Mouse (Mus musculus): Measurements from ENCODE around the gene Vegfb. TPM values are rescaled to one million over a fixed set of nuclear protein-coding genes. Genes with fewer than 3 reads are reported as not detected.
A peak's percentile ranks its signal among the peaks of the same experiment; 100 is the strongest.

Vegfb gene
- polyA plus RNA-seq, 1 experiment from 2014 or later: 43.9 TPM

GRCm38 (mm10) chr19:7013984-7014383, 26.5 kb upstream of the Vegfb start:
- ATAC-seq (ENCODE audit: low read depth) (no peak), DNase-seq (ENCODE audit: low spot score) (no peak)
- Histone ChIP-seq H3K9ac (ENCODE audit: low read depth, low read length) (no peak overlapping the region), H3K4me1 (ENCODE audit: control insufficient read depth, insufficient read depth, low read length) (no peaks in the 10 kb centered on the region), H3K27ac (replicated peaks; ENCODE audit: low read depth, low read length) (no peak overlapping the region), H3K4me2 (ENCODE audit: low read depth, low read length) (no peak overlapping the region), H3K27me3 (replicated peaks; ENCODE audit: control insufficient read depth, insufficient read depth, low read length) (no peaks in the 10 kb centered on the region), H3K4me3 (ENCODE audit: low read depth, low read length) (no peak overlapping the region), H3K36me3 (ENCODE audit: control insufficient read depth, insufficient read depth, low read length) (peaks cover 6% of the 10 kb centered on the region; the same call in 1 of the 2 replicates), H3K9me3 (ENCODE audit: control insufficient read depth, low read length) (no peaks in the 10 kb centered on the region)
- WGBS: 81% methylated on average over 8 of the region's 9 CpGs

GRCm38 (mm10) chr19:7012426-7012825, 25.0 kb upstream of the Vegfb start:
- H3K36me3 ChIP-seq (ENCODE audit: control insufficient read depth, insufficient read depth, low read length): 0 out of 2 replicates have a peak, but pooled peaks cover 6% of the 10 kb centered on the region
- ATAC-seq (ENCODE audit: low read depth) (no peak), DNase-seq (ENCODE audit: low spot score) (no peak)
- WGBS: 79% methylated on average over 4 of the region's 4 CpGs
- H3K27ac ChIP-seq (replicated peaks; ENCODE audit: low read depth, low read length): no peak overlapping the region
- no peak overlapping the region for H3K4me2 ChIP-seq (ENCODE audit: low read depth, low read length)
- no peaks in the 10 kb centered on the region for H3K9me3 ChIP-seq (ENCODE audit: control insufficient read depth, low read length)
- H3K9ac ChIP-seq (ENCODE audit: low read depth, low read length): no peak overlapping the region
- H3K4me1 ChIP-seq (ENCODE audit: control insufficient read depth, insufficient read depth, low read length): no peaks in the 10 kb centered on the region
- no peaks in the 10 kb centered on the region for H3K27me3 ChIP-seq (replicated peaks; ENCODE audit: control insufficient read depth, insufficient read depth, low read length)
- H3K4me3 ChIP-seq (ENCODE audit: low read depth, low read length): no peak overlapping the region

GRCm38 (mm10) chr19:7006892-7007593, 19.6 kb upstream of the Vegfb start:
- H3K4me1 ChIP-seq (ENCODE audit: control insufficient read depth, insufficient read depth, low read length): no peaks in the 10 kb centered on the region
- no peaks in the 10 kb centered on the region for H3K36me3 ChIP-seq (ENCODE audit: control insufficient read depth, insufficient read depth, low read length)
- no peak overlapping the region for H3K9ac ChIP-seq (ENCODE audit: low read depth, low read length)
- no peak overlapping the region for H3K4me3 ChIP-seq (ENCODE audit: low read depth, low read length)
- no peak overlapping the region for H3K27ac ChIP-seq (replicated peaks; ENCODE audit: low read depth, low read length)
- H3K9me3 ChIP-seq (ENCODE audit: control insufficient read depth, low read length): no peaks in the 10 kb centered on the region
- DNase-seq (ENCODE audit: low spot score) (no peak), ATAC-seq (ENCODE audit: low read depth) (no peak; the same call in 1 of the 2 replicates)
- WGBS: 79% methylated on average over 9 of the region's 9 CpGs
- no peak overlapping the region for H3K4me2 ChIP-seq (ENCODE audit: low read depth, low read length)
- no peaks in the 10 kb centered on the region for H3K27me3 ChIP-seq (replicated peaks; ENCODE audit: control insufficient read depth, insufficient read depth, low read length)

- peaks cover 21% of the 10 kb centered on the region for H3K36me3 ChIP-seq (ENCODE audit: control insufficient read depth, insufficient read depth, low read length)
- H3K9ac ChIP-seq (ENCODE audit: low read depth, low read length): no peak overlapping the region
- H3K27me3 ChIP-seq (replicated peaks; ENCODE audit: control insufficient read depth, insufficient read depth, low read length): no peaks in the 10 kb centered on the region
- DNase-seq (ENCODE audit: low spot score) (no peak), ATAC-seq (ENCODE audit: low read depth) (no peak)
- no peak overlapping the region for H3K4me3 ChIP-seq (ENCODE audit: low read depth, low read length)
- peaks cover 16% of the 10 kb centered on the region; the same call in 1 of the 2 replicates for H3K4me1 ChIP-seq (ENCODE audit: control insufficient read depth, insufficient read depth, low read length)
- no peak overlapping the region for H3K4me2 ChIP-seq (ENCODE audit: low read depth, low read length)
- 91% methylated on average over 19 of the region's 19 CpGs for WGBS
- H3K9me3 ChIP-seq (ENCODE audit: control insufficient read depth, low read length): no peaks in the 10 kb centered on the region
- H3K27ac ChIP-seq (replicated peaks; ENCODE audit: low read depth, low read length): no peak overlapping the region
Measured at GRCm38 (mm10) chr19:6999360-7000063, 12.1 kb upstream of the Vegfb start.

GRCm38 (mm10) chr19:6997721-6998290, 10.4 kb upstream of the Vegfb start:
- Histone ChIP-seq H3K9ac (ENCODE audit: low read depth, low read length) (no peak overlapping the region), H3K27me3 (replicated peaks; ENCODE audit: control insufficient read depth, insufficient read depth, low read length) (no peaks in the 10 kb centered on the region), H3K4me2 (ENCODE audit: low read depth, low read length) (no peak overlapping the region), H3K4me3 (ENCODE audit: low read depth, low read length) (no peak overlapping the region), H3K36me3 (ENCODE audit: control insufficient read depth, insufficient read depth, low read length) (peaks cover 21% of the 10 kb centered on the region), H3K9me3 (ENCODE audit: control insufficient read depth, low read length) (no peaks in the 10 kb centered on the region), H3K27ac (replicated peaks; ENCODE audit: low read depth, low read length) (no peak overlapping the region), H3K4me1 (ENCODE audit: control insufficient read depth, insufficient read depth, low read length) (peaks cover 22% of the 10 kb centered on the region; the same call in 1 of the 2 replicates)
- ATAC-seq (ENCODE audit: low read depth) (no peak), DNase-seq (ENCODE audit: low spot score) (no peak)
- 78% methylated on average over 9 of the region's 9 CpGs for WGBS

GRCm38 (mm10) chr19:6996006-6996405, 8.6 kb upstream of the Vegfb start, which contains the start of the genes Nudt22 and Trpt1:
Gene Nudt22 (minus strand): TSS chr19:6996117.
Gene Trpt1 (plus strand): TSS chr19:6996131.
- Histone ChIP-seq H3K9ac (ENCODE audit: low read depth, low read length) (peak within 1 kb of the TSS; percentile 72), H3K27ac (replicated peaks; ENCODE audit: low read depth, low read length) (no peak within 1 kb of the TSS), H3K27me3 (replicated peaks; ENCODE audit: control insufficient read depth, insufficient read depth, low read length) (no peaks in the 10 kb centered on the region), H3K4me3 (ENCODE audit: low read depth, low read length) (peak within 1 kb of the TSS; percentile 50), H3K4me2 (ENCODE audit: low read depth, low read length) (peak within 1 kb of the TSS; percentile 70), H3K9me3 (ENCODE audit: control insufficient read depth, low read length) (no peaks in the 10 kb centered on the region), H3K36me3 (ENCODE audit: control insufficient read depth, insufficient read depth, low read length) (peaks cover 21% of the 10 kb centered on the region), H3K4me1 (ENCODE audit: control insufficient read depth, insufficient read depth, low read length) (peaks cover 29% of the 10 kb centered on the region; the same call in 1 of the 2 replicates)
- 1% methylated on average over 23 of the region's 24 CpGs for WGBS
- DNase-seq (ENCODE audit: low spot score) (peak; percentile 95), ATAC-seq (ENCODE audit: low read depth) (peak; percentile 80)

- Histone ChIP-seq H3K4me2 (ENCODE audit: low read depth, low read length) (peak overlapping the region; percentile 70), H3K27ac (replicated peaks; ENCODE audit: low read depth, low read length) (no peak overlapping the region), H3K9me3 (ENCODE audit: control insufficient read depth, low read length) (no peaks in the 10 kb centered on the region), H3K36me3 (ENCODE audit: control insufficient read depth, insufficient read depth, low read length) (peaks cover 21% of the 10 kb centered on the region), H3K4me3 (ENCODE audit: low read depth, low read length) (peak overlapping the region; percentile 50), H3K9ac (ENCODE audit: low read depth, low read length) (peak overlapping the region; percentile 72), H3K27me3 (replicated peaks; ENCODE audit: control insufficient read depth, insufficient read depth, low read length) (no peaks in the 10 kb centered on the region), H3K4me1 (ENCODE audit: control insufficient read depth, insufficient read depth, low read length) (peaks cover 29% of the 10 kb centered on the region; the same call in 1 of the 2 replicates)
- 53% methylated on average over 17 of the region's 21 CpGs for WGBS
- ATAC-seq (ENCODE audit: low read depth) (no peak; the same call in 1 of the 2 replicates), DNase-seq (ENCODE audit: low spot score) (no peak)
Measured at GRCm38 (mm10) chr19:6995255-6995991, 8.0 kb upstream of the Vegfb start.

- Histone ChIP-seq H3K27ac (replicated peaks; ENCODE audit: low read depth, low read length) (no peak overlapping the region), H3K9me3 (ENCODE audit: control insufficient read depth, low read length) (no peaks in the 10 kb centered on the region), H3K4me3 (ENCODE audit: low read depth, low read length) (no peak overlapping the region), H3K36me3 (ENCODE audit: control insufficient read depth, insufficient read depth, low read length) (peaks cover 13% of the 10 kb centered on the region), H3K27me3 (replicated peaks; ENCODE audit: control insufficient read depth, insufficient read depth, low read length) (no peaks in the 10 kb centered on the region), H3K4me2 (ENCODE audit: low read depth, low read length) (0 out of 2 replicates have a peak overlapping the region, but pooled peaks have one; percentile 70), H3K9ac (ENCODE audit: low read depth, low read length) (peak overlapping the region; percentile 72), H3K4me1 (ENCODE audit: control insufficient read depth, insufficient read depth, low read length) (peaks cover 29% of the 10 kb centered on the region; the same call in 1 of the 2 replicates)
- ATAC-seq (ENCODE audit: low read depth) (no peak), DNase-seq (ENCODE audit: low spot score) (no peak)
- WGBS: 84% methylated on average over 8 of the region's 8 CpGs
Measured at GRCm38 (mm10) chr19:6994489-6994888, 7.0 kb upstream of the Vegfb start.
